Mouse (Mus musculus) hindbrain, postnatal 0 days (tissue): ENCODE results near the gene Itpr1. TPM values are rescaled to one million over a fixed set of nuclear protein-coding genes. Genes with fewer than 3 reads are reported as not detected.

Experiments
- ATAC-seq: fragments of 200-750 bp; cut with Nextera tagmentation; 2 replicates; pipeline ENCODE4 v1.8.0; 2017; ENCODE audit warnings: mild to moderate bottlenecking, moderate TSS enrichment, moderate library complexity
- DNase-seq: peaks from one replicate; pipeline ENCODE4 v3.0.0-alpha.2; 2015; ENCODE audit warnings: low spot score
- H3K27ac ChIP-seq: fragments of 300-500 bp; sonication (generic); 2 replicates; pipeline ENCODE4 v1.5.1; 2014; ENCODE audit warnings: mild to moderate bottlenecking
- H3K27me3 ChIP-seq: fragments of 300-500 bp; sonication (generic); 2 replicates; pipeline ENCODE4 v1.6.1; 2014; ENCODE audit warnings: low read length, mixed read lengths; ENCODE audit not compliant: insufficient read depth
- H3K36me3 ChIP-seq: fragments of 300-500 bp; sonication (generic); 2 replicates; pipeline ENCODE4 v1.6.1; 2014; ENCODE audit warnings: low read length, mixed read lengths; ENCODE audit not compliant: insufficient read depth
- H3K4me1 ChIP-seq: fragments of 300-500 bp; sonication (generic); 2 replicates; pipeline ENCODE4 v1.6.1; 2014; ENCODE audit warnings: antibody characterized with exemption, low read length, mixed read lengths; ENCODE audit not compliant: insufficient read depth
- H3K4me2 ChIP-seq: fragments of 300-500 bp; sonication (generic); 2 replicates; pipeline ENCODE4 v1.6.1; 2014; ENCODE audit warnings: low read depth, mild to moderate bottlenecking, low read length, moderate library complexity, mixed read lengths
- H3K4me3 ChIP-seq: fragments of 300-500 bp; sonication (generic); 2 replicates; pipeline ENCODE4 v1.5.1; 2014; ENCODE audit warnings: low read length
- H3K9ac ChIP-seq: fragments of 300-500 bp; sonication (generic); replicated peaks from 2 replicates; pipeline ENCODE4 v1.6.1; 2014; ENCODE audit warnings: mild to moderate bottlenecking, low read length, moderate library complexity, mixed read lengths
- H3K9me3 ChIP-seq: fragments of 300-500 bp; sonication (generic); 2 replicates; pipeline ENCODE4 v1.6.1; 2016; ENCODE audit warnings: low read length, mixed read lengths
- CTCF ChIP-seq: IDR thresholded peaks from 2 replicates; pipeline ENCODE4 v1.5.1; 2016; ENCODE audit warnings: antibody characterized with exemption, control low read depth, low read depth
- WGBS: fragments of 180-500 bp; shearing (Covaris S2); extraction: QIAGEN DNeasy Blood & Tissue Kit; methylation state at CpG from one replicate; pipeline ENCODE4 v1.1.7; 2014; 5-methylcytosine and 5-hydroxymethylcytosine counted together
- polyA plus RNA-seq: library from polyadenylated mRNA; unstranded; fragments of >200 nt; fragmentation: Nextera tagmentation; extraction: Ambion mirVana; gene quantifications from 2 replicates; pipeline ENCODE4 v1.2.1, GENCODE M21; 2015
- total RNA-seq: library from RNA; depleted of rRNA; stranded (reverse); fragments of >200 nt; gene quantifications from 2 replicates; pipeline ENCODE4 v1.2.3, GENCODE M21; 2014

Itpr1 gene
- total and polyA plus RNA-seq, 2 experiments from 2014 or later = 7.2 to 47.1 TPM

DNA sequence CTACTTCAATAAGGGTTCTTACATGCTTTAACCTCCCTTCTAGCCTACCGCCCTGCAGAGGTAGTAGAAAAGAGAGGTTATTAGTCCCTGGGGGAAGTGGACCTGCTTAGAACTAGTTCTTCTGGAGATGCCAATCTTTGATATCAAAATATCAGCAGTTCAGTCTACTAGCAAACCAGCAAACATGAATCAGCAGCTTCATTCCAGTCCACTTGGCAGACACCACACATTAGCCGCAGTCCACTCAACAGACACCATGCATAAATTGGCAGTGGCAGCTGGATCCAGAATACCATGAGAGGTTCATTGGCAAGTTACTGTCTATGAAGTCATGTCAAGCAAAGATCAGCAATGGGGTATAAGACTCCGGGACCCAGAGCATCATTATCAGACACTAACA lies 71.8 kb downstream of the Itpr1 start:
- Histone ChIP-seq H3K4me1 (0 out of 2 replicates have a peak, but pooled peaks cover 3% of the 10 kb centered on the region), H3K9ac (no peak overlapping the region), H3K27me3 (no peaks in the 10 kb centered on the region), H3K36me3 (no peaks in the 10 kb centered on the region), H3K4me3 (no peak overlapping the region), H3K4me2 (no peak overlapping the region), H3K27ac (no peak overlapping the region), H3K9me3 (no peaks in the 10 kb centered on the region)
- DNase-seq (no peak), ATAC-seq (no peak)
- WGBS = 93% methylated on average over 3 of the region's 3 CpGs
- no peak for TF ChIP-seq CTCF

DNA sequence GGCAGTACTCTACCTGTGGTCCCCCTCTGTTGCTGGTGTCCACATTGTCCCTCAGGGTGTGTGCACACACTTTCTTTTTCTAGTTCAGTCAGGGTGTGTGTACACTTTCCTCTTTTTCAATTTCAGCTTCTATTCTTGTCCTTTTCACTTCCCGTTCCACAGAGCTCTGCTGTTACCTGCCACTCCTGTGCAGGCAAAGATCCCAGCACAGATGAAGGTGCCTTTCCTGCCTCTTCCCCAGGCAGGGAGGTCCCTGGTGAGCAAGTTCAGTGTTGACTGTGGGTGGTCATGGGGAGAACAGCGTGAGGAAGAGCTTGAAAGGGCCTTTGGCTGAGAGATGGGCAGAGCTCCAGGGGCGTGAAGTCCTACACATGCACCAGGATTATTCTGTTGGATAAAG lies 76.1 kb downstream of the Itpr1 start:
- ATAC-seq = no peak
- H3K36me3 ChIP-seq = no peaks in the 10 kb centered on the region
- TF ChIP-seq CTCF = no peak
- DNase-seq = no peak
- WGBS = 63% methylated on average over 3 of the region's 3 CpGs
- H3K9ac ChIP-seq = no peak overlapping the region
- 0 out of 2 replicates have a peak, but pooled peaks cover 3% of the 10 kb centered on the region for H3K4me1 ChIP-seq
- H3K27ac ChIP-seq = no peak overlapping the region
- H3K27me3 ChIP-seq = no peaks in the 10 kb centered on the region
- H3K9me3 ChIP-seq = no peaks in the 10 kb centered on the region
- H3K4me2 ChIP-seq = no peak overlapping the region
- H3K4me3 ChIP-seq = no peak overlapping the region

- Histone ChIP-seq H3K4me2 (no peak overlapping the region), H3K27ac (no peak overlapping the region), H3K36me3 (no peaks in the 10 kb centered on the region), H3K9me3 (no peaks in the 10 kb centered on the region), H3K4me3 (no peak overlapping the region), H3K27me3 (no peaks in the 10 kb centered on the region), H3K4me1 (0 out of 2 replicates have a peak, but pooled peaks cover 3% of the 10 kb centered on the region), H3K9ac (no peak overlapping the region)
- no peak for TF ChIP-seq CTCF
- ATAC-seq (no peak), DNase-seq (no peak)
- 90% methylated on average over 2 of the region's 2 CpGs for WGBS
These were observed 78.1 kb downstream of the Itpr1 start for GRCm38 (mm10) chr6:108290978-108291377.

DNA sequence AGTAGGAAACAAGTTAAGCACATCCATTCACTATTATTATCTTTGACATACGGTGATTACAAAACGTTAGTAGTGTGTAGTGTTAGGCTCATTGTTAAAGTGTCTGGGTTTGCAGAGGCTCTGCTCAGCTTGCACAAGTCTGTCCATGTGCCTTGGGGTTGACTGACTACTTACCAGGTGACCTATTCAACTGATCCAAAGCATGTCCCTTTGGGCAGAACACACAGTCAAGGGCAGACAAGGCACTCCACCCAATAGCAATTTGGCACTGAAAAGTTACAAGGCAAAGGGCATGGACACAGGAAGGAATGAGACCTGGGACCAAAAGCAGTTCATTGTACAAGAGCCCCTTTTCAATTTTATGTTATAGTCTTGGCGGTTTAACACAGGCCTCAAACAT lies 78.7 kb downstream of the Itpr1 start:
- Histone ChIP-seq H3K9me3 (no peaks in the 10 kb centered on the region), H3K9ac (no peak overlapping the region), H3K4me1 (0 out of 2 replicates have a peak, but pooled peaks cover 3% of the 10 kb centered on the region), H3K36me3 (no peaks in the 10 kb centered on the region), H3K27me3 (no peaks in the 10 kb centered on the region), H3K4me2 (no peak overlapping the region), H3K27ac (no peak overlapping the region), H3K4me3 (no peak overlapping the region)
- TF ChIP-seq CTCF = no peak
- WGBS = 92% methylated on average over 3 of the region's 3 CpGs
- ATAC-seq = no peak
- DNase-seq = no peak

DNA sequence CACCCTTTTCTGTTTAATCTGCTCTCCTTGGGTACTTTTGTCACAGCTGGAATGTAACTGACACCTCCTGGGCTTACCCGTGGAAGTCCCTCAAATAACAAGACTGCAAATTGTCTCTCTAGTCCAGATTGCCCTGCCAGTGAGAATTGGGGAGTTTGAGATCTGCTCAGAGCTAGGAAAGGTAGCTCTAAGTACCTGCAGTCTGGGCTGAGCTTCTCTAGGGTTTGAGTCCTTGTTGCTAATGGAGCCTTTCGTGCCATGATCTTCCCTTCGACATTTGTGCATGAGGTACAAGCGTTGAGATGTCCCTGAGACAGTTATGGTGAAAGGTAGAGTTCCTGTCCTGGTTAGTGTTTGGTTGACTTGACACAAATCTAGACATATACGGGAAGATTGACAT lies 89.0 kb downstream of the Itpr1 start:
- Histone ChIP-seq H3K4me2 (no peak overlapping the region), H3K27ac (no peak overlapping the region), H3K9me3 (no peaks in the 10 kb centered on the region), H3K9ac (no peak overlapping the region), H3K4me1 (peaks cover 3% of the 10 kb centered on the region; the same call in 1 of the 2 replicates), H3K27me3 (no peaks in the 10 kb centered on the region), H3K36me3 (no peaks in the 10 kb centered on the region), H3K4me3 (no peak overlapping the region)
- no peak for DNase-seq
- WGBS = 92% methylated on average over 5 of the region's 5 CpGs
- no peak for ATAC-seq
- no peak for TF ChIP-seq CTCF

- 83% methylated on average over 12 of the region's 12 CpGs for WGBS
- Histone ChIP-seq H3K27ac (no peak overlapping the region), H3K9me3 (no peaks in the 10 kb centered on the region), H3K4me2 (no peak overlapping the region), H3K9ac (no peak overlapping the region), H3K36me3 (no peaks in the 10 kb centered on the region), H3K4me3 (no peak overlapping the region), H3K27me3 (no peaks in the 10 kb centered on the region), H3K4me1 (peaks cover 3% of the 10 kb centered on the region; the same call in 1 of the 2 replicates)
- ATAC-seq = no peak
- TF ChIP-seq CTCF = no peak
- DNase-seq = no peak
These were observed 91.0 kb downstream of the Itpr1 start for GRCm38 (mm10) chr6:108303619-108304567.
